Mouse (Mus musculus) CH12.LX (cell line): ENCODE measurements around the gene Prkag2. TPM values are rescaled to one million over a fixed set of nuclear protein-coding genes. Genes with fewer than 3 reads are reported as not detected.

ENCODE experiments used
- DNase-seq: peaks from one replicate; pipeline ENCODE4 v3.0.0-alpha.2; 2013; ENCODE audit errors: extremely low read depth
- H3K27ac ChIP-seq: 2 replicates; pipeline ENCODE4 v1.5.1; 2012; ENCODE audit warnings: low read depth, mild to moderate bottlenecking, control low read depth, moderate library complexity; ENCODE audit not compliant: insufficient read depth
- H3K27me3 ChIP-seq: replicated peaks from 2 replicates; pipeline ENCODE3; 2012; ENCODE audit warnings: inconsistent platforms
- H3K36me3 ChIP-seq, 2 experiments: replicated peaks in 1 of 2; 2 replicates each; pipeline versions ENCODE3 to v1.6.1; 2012; ENCODE audit warnings: inconsistent platforms in 1 of 2, low read length in 1 of 2, mild to moderate bottlenecking in 1 of 2, mixed read lengths in 1 of 2, moderate library complexity in 1 of 2; ENCODE audit not compliant: control insufficient read depth in 1 of 2, insufficient read depth in 1 of 2
- H3K4me1 ChIP-seq, 2 experiments: 2 replicates each; pipeline ENCODE4 v1.6.1; 2012; ENCODE audit warnings: inconsistent platforms in 1 of 2, moderate library complexity in 1 of 2; ENCODE audit not compliant: insufficient read depth in 2 of 2, control insufficient read depth in 1 of 2
- H3K4me2 ChIP-seq: 2 replicates; pipeline ENCODE4 v1.6.1; 2012; ENCODE audit warnings: low read depth, mild to moderate bottlenecking, control low read depth; ENCODE audit not compliant: poor library complexity, insufficient read depth, severe bottlenecking
- H3K4me3 ChIP-seq, 3 experiments: fragments of 150-350 bp in 1 of 3; sonication (generic) in 1 of 3; replicated peaks in 1 of 3; 2 replicates each; pipeline versions ENCODE3 to v1.5.1; 2011 to 2012; ENCODE audit warnings: low read depth in 2 of 3, low read length in 2 of 3, mild to moderate bottlenecking in 2 of 3, moderate library complexity in 2 of 3, control low read depth in 1 of 3, improper control_type of control experiment in 1 of 3, inconsistent platforms in 1 of 3, mixed read lengths in 1 of 3; ENCODE audit not compliant: poor library complexity in 1 of 3
- H3K79me2 ChIP-seq: replicated peaks from 2 replicates; pipeline ENCODE4 v1.6.1; 2012; ENCODE audit warnings: mild to moderate bottlenecking, moderate library complexity; ENCODE audit not compliant: control insufficient read depth, poor library complexity, insufficient read depth, severe bottlenecking; ENCODE audit errors: extremely low read depth
- H3K9ac ChIP-seq: 2 replicates; pipeline ENCODE4 v1.6.1; 2012; ENCODE audit warnings: low read depth, mild to moderate bottlenecking, control low read depth, moderate library complexity; ENCODE audit not compliant: insufficient read depth
- H3K9me3 ChIP-seq: replicated peaks from 2 replicates; pipeline ENCODE3; 2012; ENCODE audit warnings: low read length, inconsistent platforms, mixed read lengths
- BHLHE40 ChIP-seq: IDR thresholded peaks from 2 replicates; pipeline ENCODE4 v1.6.1; 2011; ENCODE audit warnings: mild to moderate bottlenecking, low read depth, low read length, improper control_type of control experiment
- ETS1 ChIP-seq: conservative IDR thresholded peaks from 2 replicates; pipeline ENCODE4 v1.6.1; 2012; ENCODE audit warnings: low read depth, mild to moderate bottlenecking, inconsistent platforms, low read length, improper control_type of control experiment, moderate library complexity
- HCFC1 ChIP-seq: IDR thresholded peaks from 2 replicates; pipeline ENCODE4 v1.6.1; 2012; ENCODE audit warnings: low read depth, mild to moderate bottlenecking, inconsistent platforms, low read length, improper control_type of control experiment
- IRF4 ChIP-seq: IDR thresholded peaks from 2 replicates; pipeline ENCODE4 v1.6.1; 2014; ENCODE audit warnings: low read depth, mild to moderate bottlenecking, inconsistent platforms, low read length, improper control_type of control experiment
- JUND ChIP-seq: conservative IDR thresholded peaks from 2 replicates; pipeline ENCODE4 v1.6.1; 2011; ENCODE audit warnings: low read depth, low read length, improper control_type of control experiment
- MAFK ChIP-seq: IDR thresholded peaks from 2 replicates; pipeline ENCODE4 v1.6.1; 2011; ENCODE audit warnings: low read length, improper control_type of control experiment; ENCODE audit not compliant: insufficient replicate concordance
- MEF2A ChIP-seq: IDR thresholded peaks from 2 replicates; pipeline ENCODE4 v1.6.1; 2014; ENCODE audit warnings: low read depth, mild to moderate bottlenecking, inconsistent platforms, low read length, improper control_type of control experiment, borderline replicate concordance
- NELFE ChIP-seq: IDR thresholded peaks from 2 replicates; pipeline ENCODE4 v1.6.1; 2011; ENCODE audit warnings: low read depth, low read length, improper control_type of control experiment
- NRF1 ChIP-seq: IDR thresholded peaks from 2 replicates; pipeline ENCODE4 v1.6.1; 2014; ENCODE audit warnings: low read depth, mild to moderate bottlenecking, inconsistent platforms, low read length, improper control_type of control experiment, moderate library complexity
- POLR2A ChIP-seq: IDR thresholded peaks from 2 replicates; pipeline ENCODE4 v1.6.1; 2011; ENCODE audit warnings: low read depth, mild to moderate bottlenecking, improper control_type of control experiment, low read length
- POLR2AphosphoS2 ChIP-seq: IDR thresholded peaks from 2 replicates; pipeline ENCODE4 v1.6.1; 2011; ENCODE audit warnings: low read depth, low read length, improper control_type of control experiment
- SMC3 ChIP-seq: IDR thresholded peaks from 2 replicates; pipeline ENCODE4 v1.6.1; 2011; ENCODE audit warnings: low read depth, low read length, improper control_type of control experiment
- USF1 ChIP-seq: IDR thresholded peaks from 2 replicates; pipeline ENCODE4 v1.6.1; 2014; ENCODE audit warnings: low read depth, mild to moderate bottlenecking, inconsistent platforms, low read length, improper control_type of control experiment
- ZC3H11A ChIP-seq: IDR thresholded peaks from 2 replicates; pipeline ENCODE4 v1.6.1; 2012; ENCODE audit warnings: low read depth, mild to moderate bottlenecking, inconsistent platforms, low read length, improper control_type of control experiment
- ZMIZ1 ChIP-seq: IDR thresholded peaks from 2 replicates; pipeline ENCODE4 v1.6.1; 2012; ENCODE audit warnings: low read depth, mild to moderate bottlenecking, inconsistent platforms, low read length, improper control_type of control experiment
- dilution Hi-C: fragments of 300-500 bp; cut with MboI; formaldehyde crosslinking; loops from 2 replicates; pipeline ENCODE4 v1.14.3; 2020; ENCODE audit warnings: low sequenced_read_pairs; ENCODE audit not compliant: extremely low pct_unique_long_range_greater_than_20kb, extremely low pct_ligation_motif_present
- in situ Hi-C: fragments of 300-500 bp; cut with MboI; formaldehyde crosslinking; loops from 3 replicates; pipeline ENCODE4 v1.14.3; 2019; ENCODE audit warnings: low sequenced_read_pairs, low pct_ligation_motif_present, low pct_unique_long_range_greater_than_20kb, mixed read lengths
- polyA plus RNA-seq: library from polyadenylated mRNA; unstranded; fragments of >175 nt; gene quantifications from 2 replicates; pipeline ENCODE4 v1.2.1, GENCODE M21; 2012; ENCODE audit warnings: low read depth; ENCODE audit not compliant: insufficient read length
- total RNA-seq, 2 experiments: library from RNA; depleted of rRNA; stranded (reverse); fragments of 300-350 nt in 1 of 2; fragments of >200 nt in 1 of 2; gene quantifications; 2 replicates each; pipeline ENCODE4 v1.2.3; 2012 to 2014

Gene Prkag2
- total and polyA plus RNA-seq, 3 experiments, result 4.6 to 21.2 (median 8.8) TPM

GRCm38 (mm10) chr5:24871276-24871675 lies 229.2 kb downstream of the Prkag2 start:
- in situ Hi-C loops, result no loop called here
- no peak overlapping the region for H3K4me3 ChIP-seq

GRCm38 (mm10) chr5:24869796-24870289 lies 230.6 kb downstream of the Prkag2 start:
- dilution Hi-C loops (no loop called here), in situ Hi-C loops (no loop called here)
- H3K79me2 ChIP-seq, result no peaks in the 10 kb centered on the region
- H3K4me2 ChIP-seq, result no peak overlapping the region
- no peak for DNase-seq
- peaks cover 2 to 40% of the 10 kb centered on the region in 2 experiments for H3K36me3 ChIP-seq
- TF ChIP-seq HCFC1 (no peak), ETS1 (no peak), POLR2AphosphoS2 (no peak), MAFK (no peak), ZC3H11A (no peak), ZMIZ1 (no peak), MEF2A (no peak), USF1 (no peak), NELFE (no peak), POLR2A (no peak), IRF4 (no peak), BHLHE40 (no peak)
- peaks cover 0 to 34% of the 10 kb centered on the region in 2 experiments; a peak in 2 of 4 replicates for H3K4me1 ChIP-seq
- H3K9me3 ChIP-seq, result peaks cover 3% of the 10 kb centered on the region
- no peak overlapping the region for H3K4me3 ChIP-seq
- H3K27ac ChIP-seq, result no peak overlapping the region
- H3K9ac ChIP-seq, result no peak overlapping the region
- no peaks in the 10 kb centered on the region for H3K27me3 ChIP-seq

More at GRCm38 (mm10) chr5:24871276-24871675, 229.2 kb downstream of the Prkag2 start:
- H3K79me2 ChIP-seq, result no peaks in the 10 kb centered on the region
- no peak overlapping the region for H3K27ac ChIP-seq
- dilution Hi-C loops, result no loop called here
- peaks cover 3% of the 10 kb centered on the region for H3K9me3 ChIP-seq
- no peak overlapping the region for H3K9ac ChIP-seq
- no peaks in the 10 kb centered on the region for H3K27me3 ChIP-seq
- H3K4me1 ChIP-seq, result peaks cover 0 to 30% of the 10 kb centered on the region in 2 experiments; a peak in 2 of 4 replicates
- TF ChIP-seq JUND, result no peak
- TF ChIP-seq ETS1, result no peak
- TF ChIP-seq MAFK, result no peak
- TF ChIP-seq SMC3, result no peak
- TF ChIP-seq NELFE, result no peak
- no peak for TF ChIP-seq NRF1
- no peak for TF ChIP-seq POLR2A
- peaks cover 2 to 47% of the 10 kb centered on the region in 2 experiments for H3K36me3 ChIP-seq
- H3K4me2 ChIP-seq, result no peak overlapping the region
- no peak for DNase-seq
